Mouse (Mus musculus) heart, embryonic 13.5 days (tissue): Measurements from ENCODE around the gene Hist1h1a. TPM values are rescaled to one million over a fixed set of nuclear protein-coding genes. Genes with fewer than 3 reads are reported as not detected.

Experiments
- ATAC-seq: fragments of 200-750 bp; cut with Nextera tagmentation; 2 replicates; pipeline ENCODE4 v1.8.0; 2017; ENCODE audit warnings: moderate TSS enrichment; ENCODE audit not compliant: insufficient number of reproducible peaks, low FRiP score, low TSS enrichment; ENCODE audit errors: extremely low read depth
- H3K27ac ChIP-seq: fragments of 300-500 bp; sonication (generic); replicated peaks from 2 replicates; pipeline ENCODE4 v1.5.1; 2015; ENCODE audit warnings: moderate library complexity, mild to moderate bottlenecking, inconsistent platforms
- H3K27me3 ChIP-seq: fragments of 300-500 bp; sonication (generic); replicated peaks from 2 replicates; pipeline ENCODE4 v1.6.1; 2015; ENCODE audit warnings: mild to moderate bottlenecking, inconsistent platforms
- H3K36me3 ChIP-seq: fragments of 300-500 bp; sonication (generic); 2 replicates; pipeline ENCODE4 v1.6.1; 2015; ENCODE audit warnings: mild to moderate bottlenecking, inconsistent platforms
- H3K4me1 ChIP-seq: fragments of 300-500 bp; sonication (generic); 2 replicates; pipeline ENCODE4 v1.6.1; 2015; ENCODE audit warnings: inconsistent platforms
- H3K4me2 ChIP-seq: fragments of 300-500 bp; sonication (generic); 2 replicates; pipeline ENCODE4 v1.6.1; 2015; ENCODE audit warnings: inconsistent platforms, mild to moderate bottlenecking, moderate library complexity
- H3K4me3 ChIP-seq: fragments of 300-500 bp; sonication (generic); 2 replicates; pipeline ENCODE4 v1.5.1; 2015; ENCODE audit warnings: moderate library complexity, mild to moderate bottlenecking, inconsistent platforms
- H3K9ac ChIP-seq: fragments of 300-500 bp; sonication (generic); 2 replicates; pipeline ENCODE4 v1.6.1; 2015; ENCODE audit warnings: inconsistent platforms, mild to moderate bottlenecking, moderate library complexity
- H3K9me3 ChIP-seq: fragments of 300-500 bp; sonication (generic); 2 replicates; pipeline ENCODE4 v1.6.1; 2016; ENCODE audit warnings: inconsistent platforms
- WGBS: fragments of 180-500 bp; shearing (Covaris S2); methylation state at CpG from one replicate; pipeline ENCODE4 v1.1.7; 2015; ENCODE audit warnings: mixed read lengths; 5-methylcytosine and 5-hydroxymethylcytosine counted together
- microRNA-seq: library from miRNA; unstranded; fragments of <30 nt; microRNA quantifications from one replicate; pipeline ENCODE4, GENCODE M21; 2016
- polyA plus RNA-seq: library from polyadenylated mRNA; unstranded; fragments of >200 nt; fragmentation: Nextera tagmentation; extraction: Ambion mirVana; gene quantifications from 2 replicates; pipeline ENCODE4 v1.2.1, GENCODE M21; 2015

Hist1h1a gene
- polyA plus RNA-seq, 1 experiment from 2014 or later = 1.5 TPM

DNA sequence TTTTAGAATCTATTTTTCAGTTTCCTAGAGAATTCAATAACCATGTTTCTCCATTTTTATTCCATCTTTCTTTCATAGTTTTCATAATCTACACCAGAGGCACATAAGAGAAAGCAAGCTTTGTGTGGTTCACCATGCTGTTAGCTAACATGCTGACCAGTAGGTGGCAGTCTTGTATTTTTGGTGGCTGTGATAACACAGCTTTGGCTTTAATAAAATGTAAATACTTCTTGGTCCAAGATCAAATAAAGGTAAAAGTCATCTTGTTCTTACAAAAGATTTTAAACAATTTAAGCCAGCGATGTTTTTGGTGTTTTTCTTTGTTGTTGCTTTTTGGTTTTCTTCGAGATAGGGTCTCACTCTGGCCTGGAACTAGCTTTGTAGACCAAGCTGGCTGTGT lies 29.1 kb downstream of the Hist1h1a start:
- no peak overlapping the region for H3K27ac ChIP-seq
- no peaks in the 10 kb centered on the region for H3K36me3 ChIP-seq
- no peak for ATAC-seq
- H3K9ac ChIP-seq = no peak overlapping the region
- H3K27me3 ChIP-seq = 0 out of 2 replicates have a peak, but pooled peaks cover 8% of the 10 kb centered on the region
- no peaks in the 10 kb centered on the region for H3K4me1 ChIP-seq
- 38% methylated on average over 2 of the region's 2 CpGs for WGBS
- no peak overlapping the region for H3K4me3 ChIP-seq
- no peaks in the 10 kb centered on the region for H3K9me3 ChIP-seq
- H3K4me2 ChIP-seq = no peak overlapping the region

DNA sequence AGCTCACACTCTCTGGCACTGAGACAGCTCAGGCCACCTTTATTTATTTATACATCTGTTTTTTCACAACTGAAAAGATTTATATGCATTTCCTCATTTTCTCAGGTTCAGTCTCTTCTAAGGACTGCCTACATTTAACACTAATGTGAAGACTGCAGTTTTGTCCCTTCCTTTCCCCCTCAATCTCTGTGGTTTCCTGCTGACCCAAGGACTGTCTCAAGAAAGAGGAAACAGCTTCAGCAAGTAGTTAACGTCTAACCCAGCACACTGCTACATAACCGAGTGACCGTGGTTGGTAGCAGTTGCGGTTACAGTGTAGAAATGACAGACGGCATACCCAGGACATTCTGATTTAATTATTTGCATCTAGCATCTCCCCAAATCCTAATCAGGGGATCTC lies 35.9 kb downstream of the Hist1h1a start:
- Histone ChIP-seq H3K36me3 (no peaks in the 10 kb centered on the region), H3K9me3 (no peaks in the 10 kb centered on the region), H3K9ac (no peak overlapping the region), H3K27me3 (no peaks in the 10 kb centered on the region), H3K4me3 (no peak overlapping the region), H3K27ac (no peak overlapping the region), H3K4me2 (no peak overlapping the region), H3K4me1 (peaks cover 5% of the 10 kb centered on the region; the same call in 1 of the 2 replicates)
- no peak for ATAC-seq
- WGBS = 71% methylated on average over 5 of the region's 5 CpGs

DNA sequence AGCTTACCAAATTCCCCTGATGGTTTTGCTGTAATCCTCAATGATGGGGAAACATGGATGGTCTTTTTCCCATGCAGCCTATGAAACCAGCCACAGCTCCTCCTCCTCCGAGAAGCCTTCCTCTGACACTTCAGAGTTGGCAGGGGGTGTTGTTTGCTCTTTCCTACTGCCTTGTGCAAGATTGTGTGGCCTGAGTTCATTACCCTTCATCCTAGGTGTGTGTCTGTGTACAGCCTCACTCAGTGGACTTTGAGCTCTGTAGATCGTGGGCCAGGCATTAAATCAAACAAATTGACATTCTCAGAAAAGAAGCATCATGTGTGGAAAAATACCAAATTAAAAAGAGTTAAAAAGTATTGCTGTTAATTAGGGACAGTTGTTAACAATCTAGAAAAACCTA lies 41.1 kb downstream of the Hist1h1a start:
- Histone ChIP-seq H3K27me3 (no peaks in the 10 kb centered on the region), H3K4me2 (no peak overlapping the region)
- no peak for ATAC-seq

DNA sequence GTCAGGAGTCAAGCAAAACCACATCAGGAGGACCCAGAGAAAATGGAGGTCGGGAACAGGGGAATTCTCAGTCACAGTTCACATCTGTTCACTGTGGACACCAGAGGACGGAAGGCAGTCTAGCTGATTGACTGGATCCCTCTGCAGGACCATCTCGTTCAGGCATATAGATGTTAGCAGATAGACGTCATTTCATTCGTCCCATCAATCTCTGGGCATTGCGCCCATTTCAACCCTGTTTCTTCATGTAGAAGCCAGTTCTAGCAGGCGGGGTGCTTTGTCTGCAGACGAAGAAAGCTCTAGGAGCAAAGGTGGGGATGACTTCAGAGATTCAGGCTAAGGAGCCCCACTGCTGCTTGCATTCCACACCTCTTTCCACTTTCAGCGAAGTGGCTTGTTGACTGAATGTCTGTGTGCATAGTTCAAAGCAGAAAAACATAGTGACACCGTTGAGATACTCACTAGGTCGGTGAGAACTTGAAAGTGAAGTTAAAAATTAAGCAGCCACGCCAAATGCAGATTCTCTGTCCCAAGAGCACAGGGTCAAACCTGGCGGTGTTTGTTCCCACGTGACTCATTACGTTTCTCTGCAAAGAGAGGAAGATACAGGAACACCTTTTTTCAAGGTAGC lies 43.1 kb downstream of the Hist1h1a start, which contains the start of gene Slc17a2:
Gene Slc17a2, plus strand, starts transcription at position 572 of the 631 bp plus-strand sequence.
- Histone ChIP-seq H3K9me3 (no peaks in the 10 kb centered on the region), H3K4me3 (no peak within 1 kb of the TSS), H3K4me2 (no peak within 1 kb of the TSS), H3K27ac (no peak within 1 kb of the TSS), H3K4me1 (peaks cover 5% of the 10 kb centered on the region; the same call in 1 of the 2 replicates), H3K36me3 (no peaks in the 10 kb centered on the region), H3K27me3 (no peaks in the 10 kb centered on the region), H3K9ac (no peak within 1 kb of the TSS)
- WGBS = 71% methylated on average over 15 of the region's 15 CpGs
- ATAC-seq = no peak

More for the DNA sequence above, 41.1 kb downstream of the Hist1h1a start:
- H3K4me3 ChIP-seq = no peak overlapping the region
- 75% methylated on average over 2 of the region's 2 CpGs for WGBS
- H3K36me3 ChIP-seq = no peaks in the 10 kb centered on the region
- no peak overlapping the region for H3K27ac ChIP-seq
- H3K9me3 ChIP-seq = no peaks in the 10 kb centered on the region
- H3K4me1 ChIP-seq = peaks cover 5% of the 10 kb centered on the region; the same call in 1 of the 2 replicates
- no peak overlapping the region for H3K9ac ChIP-seq

Small RNA genes within 50 kb of the gene (microRNA-seq; reads per million reads assigned to microRNA genes)
- gene Gm44314 = not detected
- gene Gm44484 = not detected

Other genes with a start within 250 kb of the Hist1h1a start
- 6.3 and 7.2 TPM in 2 replicates for gene Hist1h4h, start 232.6 kb upstream of the Hist1h1a start, polyA plus RNA-seq
- 2.0 and 3.0 TPM in 2 replicates for gene Hist1h2af, start 229.8 kb upstream of the Hist1h1a start, polyA plus RNA-seq
- gene Hist1h3g, start 228.2 kb upstream of the Hist1h1a start, polyA plus RNA-seq = 4.1 and 5.5 TPM in 2 replicates
- 0.32 and 0.52 TPM in 2 replicates for gene Hist1h2bh, start 220.3 kb upstream of the Hist1h1a start, polyA plus RNA-seq
- 0.28 and 0.48 TPM in 2 replicates for gene Hist1h3f, start 219.6 kb upstream of the Hist1h1a start, polyA plus RNA-seq
- gene Hist1h4f, start 212.0 kb upstream of the Hist1h1a start, polyA plus RNA-seq = not detected in 2 replicates
- gene Hist1h1d, start 210.4 kb upstream of the Hist1h1a start, polyA plus RNA-seq = 0.23 and 0.29 TPM in 2 replicates
- 1.5 and 2.2 TPM in 2 replicates for gene Hist1h3e, start 201.3 kb upstream of the Hist1h1a start, polyA plus RNA-seq
- gene Hist1h2ae, start 192.4 kb upstream of the Hist1h1a start, polyA plus RNA-seq = 33.5 and 42.7 TPM in 2 replicates
- 3.9 and 4.2 TPM in 2 replicates for gene Hist1h2bg, start 192.3 kb upstream of the Hist1h1a start, polyA plus RNA-seq
- 1.6 and 3.0 TPM in 2 replicates for gene Hist1h2bf, start 189.5 kb upstream of the Hist1h1a start, polyA plus RNA-seq
- 0.60 and 0.84 TPM in 2 replicates for gene Hist1h2ad, start 189.3 kb upstream of the Hist1h1a start, polyA plus RNA-seq
- 2.4 TPM in 2 replicates for gene Hist1h3d, start 187.9 kb upstream of the Hist1h1a start, polyA plus RNA-seq
- gene Hist1h4d, start 182.1 kb upstream of the Hist1h1a start, polyA plus RNA-seq = 54.8 and 60.0 TPM in 2 replicates
- 1.3 and 1.5 TPM in 2 replicates for gene Hist1h2be, start 142.5 kb upstream of the Hist1h1a start, polyA plus RNA-seq
- 11.0 and 12.2 TPM in 2 replicates for gene Hist1h1e, start 141.1 kb upstream of the Hist1h1a start, polyA plus RNA-seq
- 0.59 and 0.68 TPM in 2 replicates for gene Hist1h2ac, start 79.7 kb upstream of the Hist1h1a start, polyA plus RNA-seq
- 50.1 and 54.5 TPM in 2 replicates for gene Hist1h2bc, start 79.5 kb upstream of the Hist1h1a start, polyA plus RNA-seq
- not detected in 2 replicates for gene Hist1h1t, start 67.9 kb upstream of the Hist1h1a start, polyA plus RNA-seq
- gene Hist1h4c, start 65.2 kb upstream of the Hist1h1a start, polyA plus RNA-seq = 2.4 and 3.7 TPM in 2 replicates
- 10.3 and 10.7 TPM in 2 replicates for gene Hfe, start 52.8 kb upstream of the Hist1h1a start, polyA plus RNA-seq
- gene Hist1h1c, start 24.9 kb upstream of the Hist1h1a start, polyA plus RNA-seq = 31.2 and 33.8 TPM in 2 replicates
- 2.7 and 3.8 TPM in 2 replicates for gene Hist1h3c, start 18.1 kb upstream of the Hist1h1a start, polyA plus RNA-seq
- 1.6 and 2.2 TPM in 2 replicates for gene Hist1h2bb, start 16.9 kb upstream of the Hist1h1a start, polyA plus RNA-seq
- gene Hist1h2ab, start 12.5 kb upstream of the Hist1h1a start, polyA plus RNA-seq = 20.1 and 20.3 TPM in 2 replicates
- gene Hist1h3b, start 11.4 kb upstream of the Hist1h1a start, polyA plus RNA-seq = 5.5 and 6.3 TPM in 2 replicates
- 2.3 and 2.8 TPM in 2 replicates for gene Hist1h4b, start 6.7 kb upstream of the Hist1h1a start, polyA plus RNA-seq
- not detected in 2 replicates for gene Hist1h4a, start 2.4 kb upstream of the Hist1h1a start, polyA plus RNA-seq
- gene Hist1h3a, start 1.3 kb upstream of the Hist1h1a start, polyA plus RNA-seq = 1.9 and 3.5 TPM in 2 replicates
- 0.09 and 0.20 TPM in 2 replicates for gene Trim38, start 6.2 kb downstream of the Hist1h1a start, polyA plus RNA-seq
- gene Slc17a2, start 43.3 kb downstream of the Hist1h1a start, polyA plus RNA-seq = 0.05 TPM in 1 of 2 replicates, not detected in the other
- gene Slc17a3, start 75.8 kb downstream of the Hist1h1a start, polyA plus RNA-seq = 0.08 TPM in 1 of 2 replicates, not detected in the other
- gene Slc17a1, start 104.1 kb downstream of the Hist1h1a start, polyA plus RNA-seq = not detected in 2 replicates
- gene Slc17a4, start 151.3 kb downstream of the Hist1h1a start, polyA plus RNA-seq = not detected in 2 replicates
- gene Hist1h2ba, start 170.5 kb downstream of the Hist1h1a start, polyA plus RNA-seq = not detected in 2 replicates
- gene Hist1h2aa, start 170.8 kb downstream of the Hist1h1a start, polyA plus RNA-seq = not detected in 2 replicates
- gene Scgn, start 227.5 kb downstream of the Hist1h1a start, polyA plus RNA-seq = not detected in 2 replicates